Mouse (Mus musculus) hindbrain, embryonic 16.5 days (tissue): ENCODE data around the gene Gm49711. TPM values are rescaled to one million over a fixed set of nuclear protein-coding genes. Genes with fewer than 3 reads are reported as not detected.

Experiments used
- polyA plus RNA-seq: library from polyadenylated mRNA; unstranded; fragments of >200 nt; fragmentation: Nextera tagmentation; extraction: Ambion mirVana; gene quantifications from 2 replicates; pipeline ENCODE4 v1.2.1, GENCODE M21; 2015

The Gm49711 gene
- polyA plus RNA-seq, 1 experiment from 2014 or later, result 0.38 TPM

Other genes starting within 250 kb of the Gm49711 start
- 194 and 196 TPM in 2 replicates for gene Mrps6, start within 50 bp of the Gm49711 start, polyA plus RNA-seq
- gene Slc5a3, start within 50 bp of the Gm49711 start, polyA plus RNA-seq, result 14.4 and 18.2 TPM in 2 replicates
- 35.1 and 37.2 TPM in 2 replicates for gene Kcne2, start 234.1 kb downstream of the Gm49711 start, polyA plus RNA-seq
- 55.4 and 57.7 TPM in 2 replicates for gene Smim11, start 243.0 kb downstream of the Gm49711 start, polyA plus RNA-seq